Mouse (Mus musculus) adrenal gland, adult (tissue): ENCODE results near the gene Bcl2l2.

Experiments used
- DNase-seq, 2 experiments: peaks; one replicate each; pipeline ENCODE4 v3.0.0; 2022 to 2023; ENCODE audit warnings: low spot score in 1 of 2; ENCODE audit not compliant: inconsistent age in 2 of 2

The Bcl2l2 gene

GRCm38 (mm10) chr14:54935904-54936830 lies 53.0 kb downstream of the Bcl2l2 start, which contains the start of gene Cmtm5:
Gene Cmtm5, plus strand, starts transcription at chr14:54936261.
- no peak for DNase-seq

GRCm38 (mm10) chr14:54936831-54937160 lies 53.6 kb downstream of the Bcl2l2 start:
- no peak for DNase-seq

GRCm38 (mm10) chr14:54937361-54938182 lies 54.4 kb downstream of the Bcl2l2 start:
- DNase-seq, result no peak
